Mouse (Mus musculus): ENCODE results near the gene Pabpc5.

The Pabpc5 gene

DNA sequence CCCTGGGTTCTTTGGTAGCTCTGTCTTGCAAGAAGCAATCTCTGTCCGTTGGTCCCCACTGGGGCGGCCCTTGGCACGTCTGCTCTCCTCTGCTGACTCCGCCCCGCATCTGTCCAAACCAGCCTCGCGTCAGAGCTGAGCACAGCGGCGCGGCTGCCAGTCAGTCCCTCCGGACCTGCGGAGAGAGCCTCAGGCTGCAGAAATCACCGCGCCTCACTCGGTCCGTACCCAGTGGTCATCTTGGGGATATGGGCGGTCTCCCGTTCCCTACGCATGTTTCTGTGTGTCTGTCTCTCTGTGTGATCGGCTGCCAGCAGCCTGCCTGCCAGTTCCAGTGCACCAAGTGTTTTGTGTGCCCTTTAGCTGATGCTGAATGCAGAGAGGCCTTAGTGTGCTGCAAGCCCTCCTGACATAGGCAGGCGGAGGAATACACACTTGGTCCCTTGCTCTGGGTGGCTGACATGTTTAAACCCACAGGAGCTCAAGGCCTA lies at the start of gene Pabpc5:
TSS of gene Pabpc5 (plus strand) at position 116 of the 491 bp plus-strand sequence.
- peak; percentile 41 for DNase-seq (ENCODE audit: low read depth, low spot score)

DNA sequence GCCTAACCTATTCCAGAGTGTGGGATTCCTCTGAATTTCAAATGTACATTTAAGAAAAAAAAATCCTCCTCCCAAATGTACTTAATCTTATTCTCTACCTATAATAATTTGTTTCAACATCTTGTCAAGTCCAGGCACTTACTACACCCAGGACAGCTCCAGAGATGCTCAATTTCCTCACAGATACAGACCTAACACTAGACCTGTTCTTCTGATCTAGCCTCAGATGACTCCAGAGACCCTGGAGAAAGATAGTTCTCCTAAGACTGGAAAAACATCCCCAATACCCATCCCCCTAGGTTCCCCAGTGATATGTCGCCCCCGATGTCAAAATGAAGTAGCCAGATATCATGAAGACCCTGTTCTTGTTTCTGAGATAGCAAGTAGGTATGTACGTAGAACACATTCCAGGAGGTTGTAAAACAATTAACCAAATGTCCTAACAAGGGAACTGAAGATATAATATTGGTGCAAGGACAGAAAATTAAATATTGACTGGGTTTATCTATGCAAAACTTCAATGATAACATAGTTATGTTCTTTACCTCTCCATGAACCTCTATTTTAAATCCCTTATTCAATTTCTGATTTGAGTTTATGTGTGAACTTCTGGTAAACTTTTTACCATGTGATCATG lies 39.9 kb upstream of the Pabpc5 start:
- no peak for DNase-seq (ENCODE audit: low read depth, low spot score)

DNA sequence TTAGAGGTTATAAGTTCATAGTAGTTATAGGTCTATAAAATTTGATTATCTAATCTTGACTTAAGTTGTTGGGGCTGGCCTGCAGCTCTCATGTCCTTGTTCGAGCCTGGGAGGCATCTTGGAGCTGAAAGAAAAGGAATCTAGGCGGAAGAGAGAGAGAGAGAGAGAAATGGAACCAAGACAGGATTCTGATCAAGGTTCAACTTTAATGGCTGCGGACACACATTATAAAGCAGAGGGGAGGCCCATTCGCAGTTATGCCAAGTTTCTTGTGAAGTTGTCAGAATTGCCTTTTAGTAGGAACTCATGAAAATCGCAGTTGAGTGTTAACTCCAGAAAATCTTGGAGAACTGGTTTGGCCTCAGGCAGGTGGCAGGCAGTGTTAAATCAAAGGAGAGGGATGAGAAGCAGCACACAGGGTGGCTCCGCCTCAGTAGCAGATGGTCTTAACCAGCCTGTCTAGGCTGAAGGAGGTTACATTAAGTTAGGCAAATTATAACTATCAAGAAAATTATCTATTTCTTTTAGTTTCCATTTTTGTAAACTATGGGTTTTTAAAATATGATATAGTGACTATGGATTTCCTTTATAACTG lies 38.6 kb upstream of the Pabpc5 start:
- no peak for DNase-seq (ENCODE audit: low read depth, low spot score)

DNA sequence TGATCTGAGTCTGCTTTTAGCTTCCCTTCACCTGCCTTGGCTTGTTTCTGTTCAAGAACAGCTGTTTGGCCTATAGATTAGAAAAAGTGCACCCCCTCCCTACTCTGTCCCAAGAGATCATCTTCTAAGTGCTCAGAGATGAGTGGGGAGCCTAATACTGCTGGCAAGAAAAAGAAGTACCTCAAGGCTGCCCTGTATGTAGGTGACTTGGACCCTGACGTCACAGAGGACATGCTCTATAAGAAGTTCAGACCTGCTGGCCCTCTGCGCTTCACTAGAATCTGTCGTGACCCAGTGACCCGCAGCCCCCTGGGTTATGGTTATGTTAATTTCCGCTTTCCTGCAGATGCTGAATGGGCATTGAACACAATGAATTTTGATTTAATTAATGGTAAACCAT lies 856 bp downstream of the Pabpc5 start:
- DNase-seq (ENCODE audit: low read depth, low spot score) = no peak

Data from embryo, embryonic 11.5 days (tissue).